Mouse (Mus musculus) CH12.LX (cell line): ENCODE data around the gene Ly6g5b.
"Not testable (repeated sequence)": the region's sequence is repeated elsewhere in the genome, so short reads cannot be mapped to it uniquely, and the experiment has no call there.

Source experiments
- CTCF ChIP-seq, 2 experiments: IDR thresholded peaks in 1 of 2; conservative IDR thresholded peaks in 1 of 2; 2 replicates each; pipeline ENCODE4 v1.5.1; 2011 to 2012; ENCODE audit warnings: low read depth in 2 of 2, low read length in 2 of 2, improper control_type of control experiment in 1 of 2, inconsistent platforms in 1 of 2, mild to moderate bottlenecking in 1 of 2, moderate library complexity in 1 of 2
- EP300 ChIP-seq: IDR thresholded peaks from 2 replicates; pipeline ENCODE4 v1.6.1; 2011; ENCODE audit warnings: low read length, improper control_type of control experiment
- MAZ ChIP-seq: IDR thresholded peaks from 2 replicates; pipeline ENCODE4 v1.6.1; 2012; ENCODE audit warnings: low read depth, mild to moderate bottlenecking, inconsistent platforms, low read length, improper control_type of control experiment, moderate library complexity
- TCF12 ChIP-seq: IDR thresholded peaks from 2 replicates; pipeline ENCODE4 v1.6.1; 2014; ENCODE audit warnings: low read depth, mild to moderate bottlenecking, inconsistent platforms, low read length, improper control_type of control experiment

DNA sequence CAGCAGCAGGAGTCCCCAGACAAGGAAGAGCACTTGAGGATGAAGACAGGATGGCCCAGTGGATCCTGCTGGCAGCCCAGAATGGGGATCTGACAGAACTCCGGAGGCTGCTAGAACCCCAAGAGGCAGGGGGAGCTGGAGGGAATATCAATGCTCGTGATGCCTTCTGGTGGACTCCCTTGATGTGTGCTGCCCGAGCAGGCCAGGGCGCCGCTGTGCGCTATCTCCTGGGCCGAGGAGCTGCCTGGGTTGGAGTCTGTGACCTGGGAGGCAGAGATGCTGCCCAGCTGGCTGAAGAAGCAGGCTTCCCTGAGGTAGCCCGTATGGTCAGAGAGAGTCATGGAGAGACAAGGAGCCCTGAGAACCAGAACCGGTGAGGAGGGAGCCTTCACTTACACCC, 8.1 kb upstream of the Ly6g5b start:
- not testable (repeated sequence) for TF ChIP-seq MAZ; EP300; CTCF (conservative IDR thresholded peaks at IDR 0.05 in 1 of 2, IDR thresholded peaks at IDR 0.05 in 1 of 2; ENCODE audit: low read depth in 2 of 2, low read length in 2 of 2); TCF12
